Mouse (Mus musculus) brain, adult 10 weeks (tissue): ENCODE data around the gene Gm10277. TPM values are rescaled to one million over a fixed set of nuclear protein-coding genes. Genes with fewer than 3 reads are reported as not detected.

Source experiments
- polyA plus RNA-seq: library from polyadenylated mRNA; stranded (reverse); fragments of 350-450 nt; fragmentation: Illumina TruSeq; extraction: RNeasy Lipid Tissue Mini Kit (QIAGEN cat#74804); gene quantifications from one replicate; pipeline ENCODE4 v1.2.3, GENCODE M21; 2015; ENCODE audit warnings: low read depth, low replicate concordance

The Gm10277 gene
- not detected for polyA plus RNA-seq

DNA sequence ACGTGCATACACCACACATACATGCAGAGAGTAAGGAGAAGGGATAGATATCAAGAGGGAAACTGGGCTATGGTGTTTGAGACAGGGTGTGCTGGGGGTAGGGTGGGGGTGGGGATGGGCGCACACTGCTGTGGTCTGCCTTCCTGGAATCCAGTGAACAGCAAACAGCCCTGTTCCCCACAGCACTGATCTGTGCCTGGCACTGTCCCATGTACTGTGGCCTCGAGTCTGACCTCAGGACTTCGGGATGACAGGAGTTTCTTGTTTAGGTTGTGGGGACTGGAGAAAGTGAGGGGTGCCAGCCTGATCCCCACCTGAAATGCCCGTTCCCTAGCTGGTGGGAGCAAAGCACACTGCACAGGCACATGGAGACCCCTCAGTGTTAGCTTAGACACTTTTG is at the start of gene Gm10277:
Gene Gm10277, minus strand, starts transcription at position 41 of the 400 bp plus-strand sequence.

DNA sequence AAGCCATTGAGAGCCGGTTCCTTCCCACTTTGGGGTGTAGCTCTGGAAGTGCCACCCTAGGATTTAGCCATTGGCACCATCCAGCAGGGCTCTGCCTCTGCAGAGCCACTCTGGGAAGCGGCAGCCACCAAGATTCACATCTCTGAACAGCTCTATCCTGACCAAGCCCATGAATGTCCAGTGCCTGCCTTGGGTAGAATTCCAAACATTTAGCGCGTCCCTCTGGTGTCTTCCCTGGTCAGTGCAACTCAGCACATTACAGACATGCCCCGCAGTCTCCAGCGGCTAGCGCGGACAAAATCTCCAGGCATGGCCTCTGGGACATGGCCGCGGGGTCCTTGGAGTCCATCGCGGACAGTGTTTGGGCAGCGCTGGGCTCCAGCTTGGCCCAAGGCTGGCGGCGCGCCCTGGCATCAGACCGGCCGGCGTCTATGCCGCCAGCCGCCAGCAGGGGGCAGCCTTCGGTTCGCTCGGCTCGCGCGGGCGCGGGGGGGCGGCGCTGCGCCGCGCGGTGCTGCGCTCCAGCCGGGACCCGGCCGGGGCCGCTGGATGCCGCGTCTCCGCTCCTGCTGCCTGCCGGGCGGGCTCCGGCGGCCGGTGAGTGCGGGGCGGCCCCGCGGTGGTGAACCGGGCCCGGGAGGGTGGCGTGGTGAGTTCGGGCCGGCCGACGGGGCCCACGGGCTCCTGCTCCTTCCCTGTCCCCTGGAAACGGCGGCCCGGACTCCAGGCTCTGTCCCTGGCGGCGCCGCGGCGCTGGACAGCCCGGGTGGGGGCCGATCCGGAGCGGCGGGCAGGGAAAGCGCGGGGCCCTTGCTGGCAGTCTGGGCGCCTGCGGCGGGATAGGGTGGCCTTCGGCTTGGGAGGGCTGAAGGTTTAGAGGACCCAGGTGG is 24.5 kb downstream of the Gm10277 start, which contains the start of gene Myo18a:
Gene Myo18a, plus strand, starts transcription at position 464 of the 890 bp plus-strand sequence.

Other genes with a start within 250 kb of the Gm10277 start
- gene Taok1, start 179.9 kb downstream of the Gm10277 start, polyA plus RNA-seq, result 33.4 TPM
- 22.1 TPM for gene Nufip2, start 101.6 kb downstream of the Gm10277 start, polyA plus RNA-seq
- not detected for gene Cryba1, start 62.5 kb downstream of the Gm10277 start, polyA plus RNA-seq
- 72.5 TPM for gene Myo18a, start 24.5 kb downstream of the Gm10277 start, polyA plus RNA-seq
- gene Pipox, start 106.3 kb upstream of the Gm10277 start, polyA plus RNA-seq, result 1.9 TPM
- gene Sez6, start 143.1 kb upstream of the Gm10277 start, polyA plus RNA-seq, result 105 TPM
- 33.7 TPM for gene Phf12, start 195.0 kb upstream of the Gm10277 start, polyA plus RNA-seq
- 9.1 TPM for gene Dhrs13, start 244.5 kb upstream of the Gm10277 start, polyA plus RNA-seq